Mouse (Mus musculus) left cerebral cortex, adult 11 months (tissue): ENCODE data around the gene Gtf2a1l.

Source experiments
- DNase-seq: peaks from one replicate; pipeline ENCODE4 v3.0.0; 2022; ENCODE audit warnings: low spot score

Gtf2a1l gene

GRCm38 (mm10) chr17:88668452-88668851 is at the start of gene Gtf2a1l:
Gene Gtf2a1l, plus strand, starts transcription at chr17:88668660.
- no peak for DNase-seq

- DNase-seq = no peak
Measured at GRCm38 (mm10) chr17:88620935-88621334, 47.5 kb upstream of the Gtf2a1l start.

GRCm38 (mm10) chr17:88621374-88621773 is 47.1 kb upstream of the Gtf2a1l start:
- no peak for DNase-seq

GRCm38 (mm10) chr17:88622711-88623110 is 45.7 kb upstream of the Gtf2a1l start:
- no peak for DNase-seq

DNA sequence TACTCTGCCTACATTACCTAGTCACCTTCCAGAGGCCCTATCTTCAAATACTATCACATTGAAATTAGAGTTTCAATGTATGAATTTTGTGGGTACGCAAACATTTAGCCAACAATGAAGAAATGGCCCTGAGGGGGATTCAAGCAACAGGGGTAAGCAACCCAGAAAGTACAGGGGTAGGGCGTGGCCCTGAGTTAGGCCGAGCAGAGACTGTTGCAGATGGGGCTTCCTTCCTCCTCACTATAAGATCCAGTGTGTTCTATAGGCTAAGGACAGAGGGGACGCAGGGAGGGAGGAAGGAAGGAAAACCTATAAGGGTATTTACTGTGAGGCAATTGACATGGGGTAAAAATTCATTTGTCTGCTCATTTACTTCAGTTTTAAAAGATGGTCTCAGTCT is 44.1 kb upstream of the Gtf2a1l start:
- DNase-seq = no peak

DNA sequence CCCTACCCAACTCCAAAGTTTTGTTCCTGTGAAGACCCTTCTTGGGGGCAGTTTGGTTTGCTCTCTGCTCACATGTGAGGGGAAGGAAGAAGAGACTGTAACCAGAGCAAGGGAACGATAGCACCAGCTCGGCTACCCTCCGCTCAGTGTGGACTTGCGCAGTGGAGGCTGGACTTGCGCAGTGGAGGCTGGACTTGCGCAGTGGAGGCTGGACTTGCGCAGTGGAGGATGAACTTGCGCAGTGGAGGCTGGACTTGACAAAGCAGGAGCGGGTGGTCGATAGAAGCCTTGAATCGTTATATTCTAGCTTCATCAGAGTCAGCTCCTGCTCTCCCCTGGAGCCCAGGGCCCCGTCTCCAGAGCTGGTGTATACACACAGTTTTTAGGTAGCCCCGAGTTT is 43.1 kb upstream of the Gtf2a1l start:
- no peak for DNase-seq

DNA sequence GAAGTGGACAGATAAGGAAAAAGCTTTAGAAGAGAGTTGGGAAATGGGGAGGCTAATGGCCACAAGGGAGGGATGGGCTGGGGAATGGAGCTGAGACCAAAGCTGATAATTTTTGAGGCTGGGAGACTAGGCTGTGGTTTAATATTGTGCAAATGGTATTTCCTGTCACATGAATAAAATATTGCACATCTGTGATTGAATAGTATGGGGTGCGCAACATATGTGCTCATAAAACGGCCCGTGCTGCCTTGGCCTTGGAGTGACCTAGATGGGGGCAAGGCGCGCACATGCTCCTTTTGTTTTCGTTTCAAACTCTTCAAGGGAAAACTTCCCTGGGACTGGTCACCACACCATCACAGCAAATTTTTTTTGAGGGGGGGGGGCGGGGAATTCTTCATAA is 42.5 kb upstream of the Gtf2a1l start:
- no peak for DNase-seq

- no peak for DNase-seq
Measured at GRCm38 (mm10) chr17:88626347-88626811, 42.1 kb upstream of the Gtf2a1l start.

DNA sequence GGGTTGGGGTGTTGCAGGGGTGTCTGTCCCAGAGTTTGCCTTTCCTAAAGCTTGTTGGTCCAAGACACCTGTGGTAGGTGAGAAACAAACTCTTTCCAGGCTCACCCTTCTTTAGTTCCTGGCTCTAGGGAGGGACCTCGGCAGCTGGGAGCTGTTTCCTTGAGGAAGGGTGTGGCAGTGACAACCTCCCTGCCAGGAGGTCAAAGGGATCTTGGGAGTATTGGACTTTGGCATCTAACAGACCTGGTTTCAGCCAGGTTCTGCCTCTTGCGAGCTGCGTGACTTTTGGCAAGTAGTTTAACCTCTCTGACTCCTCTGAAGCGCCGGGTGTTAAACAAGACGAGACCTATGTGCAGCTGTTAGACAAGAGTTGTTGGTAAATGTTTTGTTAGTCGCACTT is 41.3 kb upstream of the Gtf2a1l start:
- DNase-seq = no peak

- DNase-seq = no peak
Measured at GRCm38 (mm10) chr17:88628676-88629380, 39.6 kb upstream of the Gtf2a1l start.

- no peak for DNase-seq
Measured at GRCm38 (mm10) chr17:88629381-88629759, 39.1 kb upstream of the Gtf2a1l start.

DNA sequence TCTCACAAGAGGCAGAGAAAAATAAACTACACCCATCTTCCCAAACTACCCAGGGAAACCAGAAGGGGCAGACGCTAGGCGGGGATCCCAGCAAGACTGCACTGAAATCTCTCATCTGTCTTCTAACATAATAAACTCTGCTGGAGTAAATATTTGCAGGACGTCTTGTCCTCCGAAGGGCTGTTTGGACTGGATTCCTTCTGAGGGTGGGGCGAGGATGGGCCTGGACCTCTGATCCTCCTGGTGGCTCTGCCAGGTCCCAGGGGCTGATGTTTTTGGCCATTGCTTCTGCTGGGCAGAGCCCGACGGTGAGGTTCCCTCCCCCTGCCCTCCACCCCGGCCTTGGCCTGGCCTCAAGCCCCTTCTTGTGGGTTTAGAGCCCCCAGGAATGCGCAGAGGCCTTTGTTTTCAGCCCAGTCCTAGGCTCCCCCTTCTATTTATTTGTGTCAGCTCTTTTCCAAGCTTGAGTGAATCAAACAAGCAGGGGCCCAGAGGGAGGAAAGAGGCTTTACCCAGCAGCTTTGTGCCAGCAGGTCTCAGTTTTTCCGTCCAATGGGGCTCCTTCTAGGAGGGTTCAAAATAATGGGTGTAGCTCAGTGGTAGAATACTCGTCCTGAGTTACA is 38.4 kb upstream of the Gtf2a1l start:
- no peak for DNase-seq

DNA sequence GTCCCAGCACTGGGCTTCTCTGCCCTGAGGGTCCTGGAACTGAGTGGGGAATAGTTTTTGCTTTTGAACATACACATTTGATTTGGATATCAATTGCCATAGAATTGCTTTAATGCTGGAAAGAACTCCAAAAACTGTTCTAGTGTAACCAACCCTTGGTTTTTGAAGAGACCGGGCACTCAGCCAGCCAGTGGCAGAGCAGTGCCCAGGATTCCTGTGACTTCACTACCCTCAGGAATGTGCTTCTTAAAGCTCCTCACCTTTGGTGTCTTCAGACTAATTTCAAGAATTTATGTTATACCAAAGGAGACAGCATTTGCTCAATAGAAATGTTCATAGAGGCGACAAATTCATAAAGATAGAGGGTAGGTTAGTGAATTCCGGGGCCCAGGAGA is 37.9 kb upstream of the Gtf2a1l start:
- no peak for DNase-seq

GRCm38 (mm10) chr17:88632631-88633030 is 35.8 kb upstream of the Gtf2a1l start:
- no peak for DNase-seq

DNA sequence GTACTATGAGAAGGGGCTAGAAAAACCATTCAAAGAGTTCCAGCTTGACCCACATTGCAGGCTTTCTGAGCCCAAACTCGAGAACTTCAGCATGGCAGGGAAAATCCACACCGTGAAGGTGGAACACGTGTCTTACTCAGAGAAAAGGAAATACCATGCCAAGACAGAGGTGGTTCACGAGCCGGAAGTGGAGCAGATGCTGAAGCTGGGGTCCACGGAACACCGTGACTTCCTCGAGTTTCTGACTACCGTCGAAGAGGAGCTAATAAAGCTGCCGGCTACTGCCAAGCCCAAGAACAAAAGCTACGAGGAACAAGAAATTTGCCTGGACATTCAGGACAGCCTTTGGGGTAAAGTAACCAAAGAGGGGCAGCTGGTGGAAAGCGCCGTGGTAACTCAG is 32.4 kb upstream of the Gtf2a1l start:
- DNase-seq = no peak

GRCm38 (mm10) chr17:88636587-88636986 is 31.9 kb upstream of the Gtf2a1l start:
- DNase-seq = no peak

DNA sequence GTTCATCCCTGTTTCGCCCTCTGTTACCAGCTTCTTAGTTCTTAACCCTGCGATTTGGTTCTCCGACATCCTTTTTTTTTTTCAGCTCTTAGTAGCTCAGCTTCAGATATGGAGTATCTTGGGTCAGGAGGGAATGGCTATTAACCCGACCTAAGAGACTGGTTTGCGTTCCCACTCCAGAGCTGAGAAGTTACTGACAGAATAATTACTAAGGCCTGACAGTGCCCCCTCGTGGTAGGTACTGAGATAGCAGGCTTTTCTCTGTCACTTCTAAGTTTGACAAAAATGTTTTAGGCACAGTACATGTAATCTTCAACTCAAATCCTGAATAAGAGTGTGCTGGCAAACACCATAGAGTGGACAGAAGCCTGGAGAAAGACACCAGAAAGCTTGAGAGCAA is 27.4 kb upstream of the Gtf2a1l start:
- peak; percentile 42 for DNase-seq

GRCm38 (mm10) chr17:88641836-88642235 is 26.6 kb upstream of the Gtf2a1l start:
- no peak for DNase-seq

- no peak for DNase-seq
Measured at GRCm38 (mm10) chr17:88644876-88645275, 23.6 kb upstream of the Gtf2a1l start.

GRCm38 (mm10) chr17:88645299-88645698 is 23.2 kb upstream of the Gtf2a1l start:
- no peak for DNase-seq

GRCm38 (mm10) chr17:88647149-88647548 is 21.3 kb upstream of the Gtf2a1l start:
- no peak for DNase-seq

DNA sequence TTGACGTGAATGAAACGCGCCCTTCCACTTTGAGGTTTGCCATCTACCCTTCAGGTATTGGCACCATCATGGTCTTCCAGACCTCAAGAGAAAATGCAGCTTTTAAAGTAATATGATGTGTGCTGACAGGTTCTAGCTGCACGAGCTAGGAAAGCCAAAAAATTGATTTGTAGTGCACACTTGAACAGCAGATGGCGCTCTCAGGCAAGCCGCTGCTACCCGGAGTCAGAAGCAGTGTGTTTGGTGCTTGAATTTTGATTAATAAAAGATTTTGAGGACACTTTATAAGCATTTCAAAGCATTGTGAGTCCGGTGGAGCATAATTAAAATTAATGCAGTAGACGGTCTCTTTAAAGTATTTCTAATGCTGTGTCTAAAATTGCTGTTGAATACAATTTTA is 16.4 kb upstream of the Gtf2a1l start:
- peak; percentile 55 for DNase-seq

- peak; percentile 74 for DNase-seq
Measured at GRCm38 (mm10) chr17:88652702-88653374, 15.6 kb upstream of the Gtf2a1l start.
